Mouse (Mus musculus) gastrocnemius, postnatal 10 days (tissue): ENCODE results near the gene Tc2n. TPM values are rescaled to one million over a fixed set of nuclear protein-coding genes. Genes with fewer than 3 reads are reported as not detected.
"Not testable (repeated sequence)": the region's sequence is repeated elsewhere in the genome, so short reads cannot be mapped to it uniquely, and the experiment has no call there.

ENCODE experiments used
- DNase-seq: peaks from one replicate; pipeline ENCODE4 v3.0.0; 2021; ENCODE audit warnings: mixed read lengths
- long read RNA-seq, 2 experiments: library from polyadenylated mRNA; stranded (forward); transcript quantifications; one replicate each; pipeline ENCODE4 v2.0.0; 2021
- total RNA-seq, 2 experiments: library from RNA; stranded (reverse); gene quantifications; 2 replicates each; pipeline ENCODE4 v1.2.3; 2021

The Tc2n gene
- total RNA-seq = under 1 TPM; 0.16 to 0.32 TPM
- long read RNA-seq, experiment 1 = 0 reads
- long read RNA-seq, experiment 2 = 0 reads

GRCm38 (mm10) chr12:101718054-101718754, at the start of gene Tc2n:
Gene Tc2n, minus strand, starts transcription at chr12:101718523.
- peak; percentile 56 for DNase-seq

- DNase-seq = no peak
Measured at GRCm38 (mm10) chr12:101767306-101768053, 49.2 kb upstream of the Tc2n start.

- DNase-seq = no peak
Measured at GRCm38 (mm10) chr12:101766228-101766852, 48.0 kb upstream of the Tc2n start.

- no peak for DNase-seq
Measured at GRCm38 (mm10) chr12:101764870-101765269, 46.5 kb upstream of the Tc2n start.

GRCm38 (mm10) chr12:101763065-101763464, 44.7 kb upstream of the Tc2n start:
- DNase-seq = no peak

- no peak for DNase-seq
Measured at GRCm38 (mm10) chr12:101762054-101762453, 43.7 kb upstream of the Tc2n start.

DNA sequence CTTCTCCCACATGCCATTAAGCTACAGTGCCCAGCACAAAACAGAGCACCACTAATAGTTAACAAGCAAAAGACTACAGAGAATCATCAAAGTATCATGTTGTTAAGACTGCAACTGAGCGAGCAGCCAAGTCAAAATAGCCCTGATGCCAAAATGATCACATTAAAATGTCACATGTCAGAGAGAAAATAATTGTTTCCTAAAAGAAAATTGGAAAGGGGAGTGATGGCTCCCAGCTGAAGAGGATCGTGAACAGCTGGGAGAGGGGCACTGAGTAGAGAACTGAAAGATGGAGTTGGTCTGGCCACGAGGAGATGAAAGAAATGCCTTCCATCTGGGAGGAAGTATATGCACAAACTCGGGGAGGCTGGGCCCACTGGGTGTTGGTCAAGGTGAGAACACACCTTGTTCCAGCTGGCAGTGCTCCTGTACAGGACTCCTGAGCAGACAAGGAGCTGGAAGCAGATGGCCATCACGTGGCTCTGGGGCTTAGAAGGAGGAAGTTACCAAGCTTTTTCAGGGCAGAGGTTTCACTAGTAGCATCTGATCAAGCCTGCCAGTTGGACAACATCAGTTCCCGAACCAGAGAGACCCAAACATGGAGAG, 41.2 kb upstream of the Tc2n start:
- no peak for DNase-seq

DNA sequence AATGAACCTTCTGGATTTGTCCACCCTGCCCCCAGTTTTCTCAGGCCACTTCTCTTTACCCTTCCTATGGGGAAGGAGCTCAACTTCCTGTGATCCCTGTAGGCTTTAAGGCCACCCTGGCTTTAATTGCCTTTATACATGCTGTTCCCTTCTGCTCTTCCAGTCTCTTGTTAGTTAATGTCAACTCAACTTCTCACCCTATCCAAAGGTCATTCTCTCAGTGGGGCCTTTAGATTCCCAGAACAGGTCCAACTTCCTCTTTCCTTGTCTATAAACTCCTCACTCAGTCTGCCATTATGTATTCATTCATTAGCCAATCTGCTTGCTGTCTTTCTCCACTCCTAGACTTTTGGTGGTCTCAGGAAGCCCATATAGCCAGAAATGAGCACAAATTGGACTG, 40.4 kb upstream of the Tc2n start:
- DNase-seq = no peak

- no peak for DNase-seq
Measured at GRCm38 (mm10) chr12:101742375-101742774, 24.1 kb upstream of the Tc2n start.

GRCm38 (mm10) chr12:101740486-101740885, 22.2 kb upstream of the Tc2n start:
- DNase-seq = no peak

DNA sequence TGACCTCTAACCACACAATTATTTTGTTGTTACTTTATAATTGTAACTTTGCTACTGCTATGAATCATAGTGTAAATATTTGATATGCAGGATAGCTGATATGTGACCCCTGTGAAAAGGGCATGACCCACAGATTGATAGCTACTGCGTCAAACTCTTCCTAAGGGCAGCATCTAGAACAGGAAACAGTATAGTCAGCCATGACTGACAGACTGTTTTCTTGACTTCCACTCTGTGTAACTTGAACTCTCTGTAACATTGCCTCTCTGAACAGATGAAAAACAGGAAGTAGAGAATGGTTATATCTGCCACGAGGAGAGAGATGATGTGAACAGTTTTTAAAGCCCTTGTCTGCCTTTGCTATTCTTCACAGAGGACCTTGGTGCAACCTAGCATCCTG, 21.7 kb upstream of the Tc2n start:
- DNase-seq = no peak

- DNase-seq = no peak
Measured at GRCm38 (mm10) chr12:101718755-101719150, 430 bp upstream of the Tc2n start.

- no peak for DNase-seq
Measured at GRCm38 (mm10) chr12:101699176-101699575, 19.1 kb downstream of the Tc2n start.

GRCm38 (mm10) chr12:101696521-101696920, 21.8 kb downstream of the Tc2n start:
- DNase-seq = no peak

DNA sequence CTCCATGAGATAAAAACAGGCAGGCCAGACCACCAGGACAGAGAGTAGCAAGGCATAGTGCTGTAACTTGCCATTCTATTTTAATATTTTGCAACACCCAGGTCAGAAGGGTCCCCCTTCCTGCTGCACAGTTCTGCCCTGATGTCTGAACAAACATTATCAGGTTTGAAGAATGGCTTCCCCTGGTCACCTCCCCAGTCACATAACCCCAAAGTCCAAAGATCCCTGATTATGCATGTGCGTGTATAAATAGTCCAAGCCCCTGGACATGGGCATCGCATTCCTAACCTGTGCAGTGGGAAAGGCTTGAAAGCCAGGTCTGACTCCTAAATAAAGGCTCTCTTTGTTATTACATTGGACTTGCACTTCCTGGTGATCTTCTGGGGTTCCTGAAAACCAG, 37.8 kb downstream of the Tc2n start:
- DNase-seq = no peak

DNA sequence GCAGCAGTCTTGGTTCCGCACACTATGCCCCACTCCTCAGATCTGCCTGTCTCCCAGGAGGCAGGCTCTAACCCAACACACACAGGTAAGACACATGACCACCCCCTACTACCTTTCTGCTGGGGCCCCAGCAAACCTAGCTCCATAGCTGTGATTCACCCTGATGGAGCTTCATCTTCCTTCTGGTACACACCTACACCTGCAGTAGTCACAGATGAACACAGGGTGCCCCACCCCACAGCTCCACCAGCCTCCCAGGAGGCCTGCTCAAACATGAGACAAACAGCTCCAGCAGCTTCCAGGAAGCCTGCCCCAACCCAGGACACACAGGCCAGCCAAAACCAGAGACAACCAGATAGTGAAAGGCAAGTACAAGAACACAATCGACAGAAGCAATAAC, 50.8 kb downstream of the Tc2n start:
- DNase-seq = no peak

GRCm38 (mm10) chr12:101633137-101633536, 85.2 kb downstream of the Tc2n start:
- DNase-seq = no peak

DNA sequence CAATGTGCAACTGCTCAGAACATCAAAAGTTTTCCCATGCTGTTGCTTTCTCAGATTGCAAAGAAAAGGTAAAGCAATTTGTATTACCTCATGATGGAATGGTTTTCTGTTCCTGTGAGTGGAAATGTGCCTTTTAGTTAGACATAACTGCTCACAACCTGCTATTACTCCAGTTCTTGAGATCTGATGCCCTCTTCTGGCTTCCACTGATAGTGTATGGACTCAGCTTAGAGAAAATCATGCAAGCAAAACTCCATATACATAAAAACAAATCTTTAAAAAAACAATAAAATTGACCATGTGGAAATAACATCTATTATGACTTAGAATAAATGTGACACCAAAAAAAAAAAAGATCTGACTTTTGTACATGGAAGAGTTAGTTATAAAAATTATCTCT, 111.7 kb downstream of the Tc2n start:
- not testable (repeated sequence) for DNase-seq
